Mouse (Mus musculus) embryonic facial prominence, embryonic 12.5 days (tissue): ENCODE measurements at regions not wholly inside any gene's neighbourhood (a gene's known extent, or its start where the extent isn't known, plus 50 kb on each side); places are given as distances from the start of the nearest gene placed in this dataset.
A peak's percentile ranks its signal among the peaks of the same experiment; 100 is the strongest.

Experiments used
- ATAC-seq: fragments of 200-750 bp; cut with Nextera tagmentation; 2 replicates; pipeline ENCODE4 v1.8.0; 2017; ENCODE audit not compliant: insufficient number of reproducible peaks, insufficient read depth, low FRiP score, low TSS enrichment
- H3K27ac ChIP-seq: fragments of 300-500 bp; sonication (generic); 2 replicates; pipeline ENCODE4 v1.5.1; 2016; ENCODE audit warnings: mild to moderate bottlenecking
- H3K27me3 ChIP-seq: fragments of 300-500 bp; sonication (generic); 2 replicates; pipeline ENCODE4 v1.6.1; 2016; ENCODE audit warnings: mild to moderate bottlenecking, moderate library complexity
- H3K36me3 ChIP-seq: fragments of 300-500 bp; sonication (generic); 2 replicates; pipeline ENCODE4 v1.6.1; 2016; ENCODE audit warnings: mild to moderate bottlenecking
- H3K4me1 ChIP-seq: fragments of 300-500 bp; sonication (generic); 2 replicates; pipeline ENCODE4 v1.6.1; 2016
- H3K4me2 ChIP-seq: fragments of 300-500 bp; sonication (generic); replicated peaks from 2 replicates; pipeline ENCODE4 v1.6.1; 2016; ENCODE audit warnings: mild to moderate bottlenecking, moderate library complexity
- H3K4me3 ChIP-seq: fragments of 300-500 bp; sonication (generic); 2 replicates; pipeline ENCODE4 v1.5.1; 2016; ENCODE audit warnings: mild to moderate bottlenecking
- H3K9ac ChIP-seq: fragments of 300-500 bp; sonication (generic); 2 replicates; pipeline ENCODE4 v1.6.1; 2016; ENCODE audit warnings: mild to moderate bottlenecking, moderate library complexity
- H3K9me3 ChIP-seq: fragments of 300-500 bp; sonication (generic); 2 replicates; pipeline ENCODE4 v1.6.1; 2016; ENCODE audit warnings: mild to moderate bottlenecking, moderate library complexity
- WGBS: fragments of 180-500 bp; shearing (Covaris S2); methylation state at CpG from one replicate; pipeline ENCODE4 v1.1.7; 2016; 5-methylcytosine and 5-hydroxymethylcytosine counted together

DNA sequence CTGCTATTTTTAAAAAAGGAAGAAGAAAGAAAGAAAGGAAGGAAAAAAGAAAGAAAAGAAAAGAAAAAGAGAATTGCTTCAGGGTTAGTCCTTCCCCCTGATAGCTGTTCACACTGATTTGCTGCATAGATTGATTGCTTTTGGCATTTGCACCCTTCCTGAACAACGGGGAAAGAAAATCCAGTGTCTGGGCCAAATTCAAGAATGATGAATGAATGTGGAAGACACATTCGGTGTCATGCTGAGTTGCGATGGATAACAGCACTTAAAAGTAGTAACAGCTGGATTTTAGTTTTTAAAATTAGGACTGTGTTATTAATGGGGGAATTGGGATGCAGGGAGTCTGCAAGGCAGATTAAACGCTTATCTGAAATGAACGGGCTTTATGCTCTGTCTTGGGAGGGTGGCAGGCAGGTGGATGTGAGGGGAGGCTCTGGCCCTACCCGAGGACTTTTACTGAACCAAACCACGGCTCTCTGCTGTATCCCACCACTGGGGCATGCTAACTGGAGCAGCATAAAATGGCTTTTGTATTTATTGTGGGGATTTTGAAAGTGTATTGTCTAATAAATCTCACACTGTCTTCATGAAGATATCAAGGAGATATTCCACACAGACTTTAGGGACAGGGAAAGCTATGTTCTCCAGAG is 114.4 kb downstream of the Lca5 start:
- ATAC-seq, result no peak
- H3K4me3 ChIP-seq, result no peak overlapping the region
- H3K4me2 ChIP-seq, result no peak overlapping the region
- H3K9ac ChIP-seq, result no peak overlapping the region
- H3K36me3 ChIP-seq, result no peaks in the 10 kb centered on the region
- WGBS, result 56% methylated on average over 7 of the region's 7 CpGs
- H3K4me1 ChIP-seq, result peaks cover 8% of the 10 kb centered on the region
- H3K27me3 ChIP-seq, result no peaks in the 10 kb centered on the region
- no peak overlapping the region for H3K27ac ChIP-seq
- no peaks in the 10 kb centered on the region for H3K9me3 ChIP-seq

- peaks cover 8% of the 10 kb centered on the region for H3K4me1 ChIP-seq
- H3K9me3 ChIP-seq, result no peaks in the 10 kb centered on the region
- H3K9ac ChIP-seq, result 0 out of 2 replicates have a peak overlapping the region, but pooled peaks have one; percentile 15
- ATAC-seq, result no peak
- 15% methylated on average over 6 of the region's 6 CpGs for WGBS
- no peaks in the 10 kb centered on the region for H3K27me3 ChIP-seq
- no peak overlapping the region for H3K27ac ChIP-seq
- no peak overlapping the region for H3K4me3 ChIP-seq
- no peaks in the 10 kb centered on the region for H3K36me3 ChIP-seq
- no peak overlapping the region for H3K4me2 ChIP-seq
Observed at GRCm38 (mm10) chr9:83325910-83326309, 115.0 kb downstream of the Lca5 start.

- Histone ChIP-seq H3K36me3 (no peaks in the 10 kb centered on the region), H3K9ac (no peak overlapping the region), H3K4me2 (no peak overlapping the region), H3K27ac (no peak overlapping the region), H3K4me3 (no peak overlapping the region), H3K4me1 (peaks cover 11% of the 10 kb centered on the region), H3K27me3 (no peaks in the 10 kb centered on the region), H3K9me3 (no peaks in the 10 kb centered on the region)
- ATAC-seq, result no peak
- 67% methylated on average over 3 of the region's 3 CpGs for WGBS
Observed at GRCm38 (mm10) chr9:83324336-83324735, 116.6 kb downstream of the Lca5 start.

- H3K27me3 ChIP-seq, result no peaks in the 10 kb centered on the region
- no peaks in the 10 kb centered on the region for H3K36me3 ChIP-seq
- H3K27ac ChIP-seq, result no peak overlapping the region
- H3K9ac ChIP-seq, result no peak overlapping the region
- H3K9me3 ChIP-seq, result no peaks in the 10 kb centered on the region
- H3K4me1 ChIP-seq, result peaks cover 11% of the 10 kb centered on the region
- H3K4me3 ChIP-seq, result no peak overlapping the region
- WGBS, result 80% methylated on average over 8 of the region's 8 CpGs
- no peak for ATAC-seq
- H3K4me2 ChIP-seq, result no peak overlapping the region
Observed at GRCm38 (mm10) chr9:83322991-83323583, 117.8 kb downstream of the Lca5 start.

- no peak for ATAC-seq
- Histone ChIP-seq H3K27ac (no peak overlapping the region), H3K36me3 (no peaks in the 10 kb centered on the region), H3K27me3 (no peaks in the 10 kb centered on the region), H3K9ac (no peak overlapping the region), H3K4me1 (peaks cover 11% of the 10 kb centered on the region), H3K4me2 (no peak overlapping the region), H3K9me3 (no peaks in the 10 kb centered on the region), H3K4me3 (no peak overlapping the region)
Observed at GRCm38 (mm10) chr9:83321793-83322192, 119.1 kb downstream of the Lca5 start.

GRCm38 (mm10) chr9:83320834-83321233 is 120.1 kb downstream of the Lca5 start:
- no peaks in the 10 kb centered on the region for H3K36me3 ChIP-seq
- peaks cover 13% of the 10 kb centered on the region for H3K4me1 ChIP-seq
- H3K4me3 ChIP-seq, result no peak overlapping the region
- H3K9me3 ChIP-seq, result no peaks in the 10 kb centered on the region
- 54% methylated on average over 4 of the region's 4 CpGs for WGBS
- H3K9ac ChIP-seq, result no peak overlapping the region
- ATAC-seq, result no peak
- no peaks in the 10 kb centered on the region for H3K27me3 ChIP-seq
- H3K27ac ChIP-seq, result no peak overlapping the region
- H3K4me2 ChIP-seq, result no peak overlapping the region

DNA sequence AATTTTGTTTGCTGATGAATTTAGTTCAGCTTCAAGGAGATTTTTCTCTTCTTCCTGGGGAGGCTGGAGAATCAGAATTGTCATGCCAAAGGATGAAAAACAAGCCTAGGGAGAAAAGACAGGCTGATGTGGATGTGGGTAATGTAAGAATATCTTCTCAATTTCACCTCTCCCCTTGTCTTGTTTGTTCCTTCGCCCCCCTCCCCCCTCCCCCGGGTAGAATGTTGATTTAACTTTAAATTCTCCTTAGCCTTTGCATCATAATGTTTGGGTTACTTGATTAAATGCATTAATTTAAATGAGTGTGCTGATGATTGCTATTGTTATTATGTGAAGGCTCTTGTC is 124.1 kb downstream of the Lca5 start:
- Histone ChIP-seq H3K4me3 (no peak overlapping the region), H3K9me3 (no peaks in the 10 kb centered on the region), H3K36me3 (no peaks in the 10 kb centered on the region), H3K27me3 (no peaks in the 10 kb centered on the region), H3K4me1 (peaks cover 12% of the 10 kb centered on the region), H3K4me2 (no peak overlapping the region), H3K9ac (no peak overlapping the region), H3K27ac (no peak overlapping the region)
- 42% methylated on average over 2 of the region's 2 CpGs for WGBS
- 0 out of 2 replicates have a peak, but pooled peaks have one; percentile 47 for ATAC-seq

DNA sequence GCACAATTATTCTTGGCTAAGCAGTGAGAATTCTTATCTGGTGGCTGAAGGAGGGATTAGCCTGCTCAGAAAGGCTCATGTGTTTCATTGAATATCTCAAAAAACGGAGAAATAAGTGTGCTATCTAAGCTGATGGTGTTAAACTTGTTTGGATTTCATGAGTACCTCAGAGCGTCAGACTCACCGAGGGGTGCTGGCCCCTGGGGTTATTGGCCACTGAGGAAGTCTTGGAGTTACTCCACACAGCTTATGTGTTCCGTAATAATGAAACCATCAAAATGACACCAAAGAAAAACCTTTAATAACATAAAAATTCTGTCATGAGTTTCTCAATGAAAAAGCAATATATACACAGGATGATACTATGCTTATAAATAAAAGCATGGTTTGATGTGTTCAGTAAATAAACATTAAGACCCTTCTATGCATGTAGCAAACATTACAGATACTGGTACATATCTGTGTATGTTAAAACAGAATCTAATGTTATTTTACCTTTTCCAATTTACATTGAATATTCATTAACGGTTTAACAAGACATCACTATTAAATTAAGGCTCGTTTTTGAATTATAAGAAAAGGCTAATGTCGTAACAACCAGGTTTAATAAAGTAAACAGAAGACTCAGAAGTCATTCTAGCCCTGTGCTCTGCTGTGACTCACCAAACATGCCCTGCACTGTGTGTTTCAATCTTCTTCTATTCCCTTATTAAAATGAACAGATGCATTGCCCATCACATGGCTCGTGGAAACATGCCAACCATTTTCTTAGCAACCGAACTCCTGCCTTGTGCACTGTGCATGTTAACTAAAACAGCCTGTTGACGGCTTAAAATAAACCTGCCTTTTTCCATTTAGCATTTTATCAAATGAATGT is 124.7 kb downstream of the Lca5 start:
- ATAC-seq, result peak; percentile 90
- no peak overlapping the region for H3K4me2 ChIP-seq
- H3K9me3 ChIP-seq, result no peaks in the 10 kb centered on the region
- no peaks in the 10 kb centered on the region for H3K36me3 ChIP-seq
- H3K4me3 ChIP-seq, result no peak overlapping the region
- H3K9ac ChIP-seq, result no peak overlapping the region
- peaks cover 12% of the 10 kb centered on the region for H3K4me1 ChIP-seq
- no peak overlapping the region for H3K27ac ChIP-seq
- no peaks in the 10 kb centered on the region for H3K27me3 ChIP-seq
- 59% methylated on average over 10 of the region's 10 CpGs for WGBS

DNA sequence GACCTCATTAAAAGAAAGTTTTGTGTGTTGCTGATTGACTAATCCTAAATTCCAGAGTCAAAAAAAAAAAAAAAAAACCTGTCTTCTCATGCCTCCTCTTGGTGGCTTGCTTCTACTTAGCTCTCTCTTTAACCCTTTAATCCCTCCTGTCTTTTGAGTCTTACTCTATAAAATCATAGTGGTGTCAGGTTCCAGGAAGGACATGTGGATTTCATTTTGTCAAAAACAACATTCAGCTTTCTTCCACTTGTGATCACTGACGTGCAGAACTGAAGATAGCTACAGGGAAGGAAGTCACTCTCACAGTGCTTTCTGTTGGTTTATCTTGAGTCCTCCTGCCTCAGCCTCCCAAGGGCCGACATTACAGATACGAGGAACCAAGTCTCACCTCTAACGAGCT is 132.2 kb downstream of the Lca5 start:
- ATAC-seq, result no peak
- H3K4me3 ChIP-seq, result no peak overlapping the region
- no peak overlapping the region for H3K4me2 ChIP-seq
- H3K4me1 ChIP-seq, result peaks cover 28% of the 10 kb centered on the region; the same call in 1 of the 2 replicates
- WGBS, result 49% methylated on average over 4 of the region's 4 CpGs
- H3K27me3 ChIP-seq, result no peaks in the 10 kb centered on the region
- H3K9ac ChIP-seq, result no peak overlapping the region
- H3K9me3 ChIP-seq, result no peaks in the 10 kb centered on the region
- no peak overlapping the region for H3K27ac ChIP-seq
- H3K36me3 ChIP-seq, result no peaks in the 10 kb centered on the region

DNA sequence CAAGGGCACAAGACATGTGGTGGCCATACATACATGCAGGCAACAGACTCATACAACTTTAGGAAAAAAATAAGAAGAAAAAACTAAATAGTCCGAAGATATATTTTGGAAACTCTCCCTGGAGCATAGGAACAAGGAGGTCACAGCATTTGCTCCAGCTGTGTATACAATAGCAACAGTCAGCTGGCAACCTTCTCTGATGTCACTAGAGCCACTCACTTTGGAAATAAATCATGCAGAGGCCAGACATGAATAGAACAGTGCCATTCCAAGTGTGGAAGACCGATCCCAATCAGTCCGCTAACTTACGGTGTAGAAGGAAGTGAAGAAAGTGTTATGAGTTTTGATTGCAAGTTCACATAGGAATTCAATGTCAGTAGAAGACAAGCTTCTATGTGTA is 132.8 kb downstream of the Lca5 start:
- H3K4me1 ChIP-seq, result peaks cover 28% of the 10 kb centered on the region; the same call in 1 of the 2 replicates
- no peak overlapping the region for H3K27ac ChIP-seq
- H3K36me3 ChIP-seq, result no peaks in the 10 kb centered on the region
- 76% methylated on average over 4 of the region's 4 CpGs for WGBS
- no peaks in the 10 kb centered on the region for H3K27me3 ChIP-seq
- no peak overlapping the region for H3K4me3 ChIP-seq
- ATAC-seq, result no peak
- no peak overlapping the region for H3K4me2 ChIP-seq
- H3K9me3 ChIP-seq, result no peaks in the 10 kb centered on the region
- no peak overlapping the region for H3K9ac ChIP-seq

GRCm38 (mm10) chr9:83307349-83307938 is 133.5 kb downstream of the Lca5 start:
- H3K4me1 ChIP-seq, result peaks cover 28% of the 10 kb centered on the region; the same call in 1 of the 2 replicates
- no peak overlapping the region for H3K27ac ChIP-seq
- no peaks in the 10 kb centered on the region for H3K36me3 ChIP-seq
- no peaks in the 10 kb centered on the region for H3K27me3 ChIP-seq
- H3K9me3 ChIP-seq, result no peaks in the 10 kb centered on the region
- WGBS, result 46% methylated on average over 11 of the region's 11 CpGs
- no peak overlapping the region for H3K9ac ChIP-seq
- H3K4me3 ChIP-seq, result no peak overlapping the region
- no peak overlapping the region for H3K4me2 ChIP-seq
- ATAC-seq, result no peak
